Mouse (Mus musculus) macrophage (primary cell): Measurements from ENCODE around the gene Ccdc33. TPM values are rescaled to one million over a fixed set of nuclear protein-coding genes. Genes with fewer than 3 reads are reported as not detected.

Source experiments
- H3K27ac ChIP-seq: fragments of 350-480 bp; formaldehyde crosslinking; 2 replicates; pipeline ENCODE4 v1.9.0; 2021
- H3K36me3 ChIP-seq: fragments of 350-480 bp; formaldehyde crosslinking; 2 replicates; pipeline ENCODE4 v1.9.0; 2021; ENCODE audit errors: inconsistent target
- H3K4me3 ChIP-seq: fragments of 350-480 bp; formaldehyde crosslinking; 2 replicates; pipeline ENCODE4 v1.9.0; 2021; ENCODE audit errors: inconsistent target
- H3K79me2 ChIP-seq: fragments of 350-480 bp; formaldehyde crosslinking; 2 replicates; pipeline ENCODE4 v1.9.0; 2021; ENCODE audit errors: inconsistent target
- WGBS: methylation state at CpG from one replicate; pipeline ENCODE4 v1.1.7; 2026; ENCODE audit warnings: inconsistent platforms; ENCODE audit not compliant: missing documents; 5-methylcytosine and 5-hydroxymethylcytosine counted together
- polyA plus RNA-seq: library from polyadenylated mRNA; stranded (reverse); fragments of 250-400 nt; gene quantifications from 3 replicates; pipeline ENCODE4 v1.2.4, GENCODE M21; 2018; ENCODE audit warnings: inconsistent platforms

Ccdc33 gene
- polyA plus RNA-seq, 1 experiment from 2014 or later, result not detected

DNA sequence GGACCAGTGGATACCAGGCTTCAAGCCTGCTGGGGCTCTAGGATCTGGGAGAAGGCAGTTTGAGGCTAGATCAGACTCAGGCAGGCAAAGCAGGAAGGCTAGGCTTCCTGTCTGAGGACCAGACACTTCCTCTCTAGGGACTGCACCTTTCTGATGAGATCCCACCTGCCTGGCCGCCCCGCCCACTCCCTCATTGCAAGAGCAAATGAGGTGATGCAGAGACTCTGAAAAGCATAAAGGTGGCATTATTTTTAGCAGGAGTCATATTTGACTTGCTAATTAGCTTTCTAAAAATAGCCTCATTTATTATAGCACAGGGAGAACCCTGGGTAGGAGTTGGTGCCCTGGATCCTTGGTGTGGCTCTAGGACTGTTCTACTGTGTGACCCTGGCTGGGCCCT lies 130.5 kb downstream of the Ccdc33 start:
- WGBS, result 68% methylated on average over 2 of the region's 2 CpGs
- H3K79me2 ChIP-seq, result no peaks in the 10 kb centered on the region
- H3K27ac ChIP-seq, result no peak overlapping the region
- no peaks in the 10 kb centered on the region for H3K36me3 ChIP-seq
- no peak overlapping the region for H3K4me3 ChIP-seq

DNA sequence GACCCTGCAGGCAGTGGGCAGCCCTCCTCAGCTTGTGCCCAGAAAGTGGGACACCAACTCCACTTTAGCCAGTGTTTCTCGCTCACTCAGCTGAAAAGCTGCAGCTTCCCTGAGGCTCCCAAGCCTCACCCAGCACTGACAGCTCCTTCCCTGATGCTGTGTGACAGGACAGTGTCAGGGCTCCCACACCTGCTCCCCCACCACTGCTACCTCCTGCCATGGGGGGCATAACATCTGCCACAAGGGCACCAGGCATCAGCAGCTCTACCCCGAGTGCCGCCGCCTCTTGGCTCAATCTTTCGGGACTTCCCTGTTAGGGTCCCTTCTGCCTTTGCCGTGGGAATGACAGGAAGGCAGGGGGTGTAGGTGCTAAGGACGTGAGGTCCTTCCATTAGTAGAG lies 132.3 kb downstream of the Ccdc33 start:
- no peaks in the 10 kb centered on the region for H3K79me2 ChIP-seq
- 79% methylated on average over 7 of the region's 7 CpGs for whole genome bisulfite sequencing
- no peak overlapping the region for H3K27ac ChIP-seq
- H3K36me3 ChIP-seq, result no peaks in the 10 kb centered on the region
- H3K4me3 ChIP-seq, result no peak overlapping the region

- H3K4me3 ChIP-seq, result no peak overlapping the region
- no peak overlapping the region for H3K27ac ChIP-seq
- H3K36me3 ChIP-seq, result no peaks in the 10 kb centered on the region
- no peaks in the 10 kb centered on the region for H3K79me2 ChIP-seq
- WGBS, result 98% methylated on average over 8 of the region's 8 CpGs
Observed at GRCm38 (mm10) chr9:57985304-57985703, 133.3 kb downstream of the Ccdc33 start.

- H3K79me2 ChIP-seq, result no peaks in the 10 kb centered on the region
- H3K36me3 ChIP-seq, result no peaks in the 10 kb centered on the region
- 17% methylated on average over 10 of the region's 10 CpGs for WGBS
- no peak overlapping the region for H3K27ac ChIP-seq
- no peak overlapping the region for H3K4me3 ChIP-seq
Observed at GRCm38 (mm10) chr9:57980570-57980969, 138.1 kb downstream of the Ccdc33 start.

- 94% methylated on average over 3 of the region's 3 CpGs for WGBS
- Histone ChIP-seq H3K79me2 (no peaks in the 10 kb centered on the region), H3K4me3 (no peak overlapping the region), H3K27ac (no peak overlapping the region), H3K36me3 (no peaks in the 10 kb centered on the region)
Observed at GRCm38 (mm10) chr9:57978858-57979257, 139.8 kb downstream of the Ccdc33 start.

Other genes with a start within 250 kb of the Ccdc33 start
- gene Ubl7, start 207.8 kb downstream of the Ccdc33 start, polyA plus RNA-seq, result 45.4 to 61.7 TPM (median 59.7 TPM) in 3 replicates
- gene Sema7a, start 178.7 kb downstream of the Ccdc33 start, polyA plus RNA-seq, result 0.16 to 0.17 TPM in 2 of 3 replicates, not detected in the other
- gene Cyp11a1, start 112.4 kb downstream of the Ccdc33 start, polyA plus RNA-seq, result not detected in 3 replicates
- gene Stra6, start 55.0 kb downstream of the Ccdc33 start, polyA plus RNA-seq, result not detected in 3 replicates
- not detected in 3 replicates for gene Islr, start 85.5 kb upstream of the Ccdc33 start, polyA plus RNA-seq
- gene Islr2, start 85.5 kb upstream of the Ccdc33 start, polyA plus RNA-seq, result not detected in 3 replicates
- 34.6 to 63.1 TPM (median 37.1 TPM) in 3 replicates for gene Pml, start 131.0 kb upstream of the Ccdc33 start, polyA plus RNA-seq
- gene Stoml1, start 134.3 kb upstream of the Ccdc33 start, polyA plus RNA-seq, result 18.3 to 33.2 TPM (median 18.3 TPM) in 3 replicates
- gene Loxl1, start 194.4 kb upstream of the Ccdc33 start, polyA plus RNA-seq, result not detected in 3 replicates